Mouse (Mus musculus) forebrain, embryonic 10.5 days (tissue): ENCODE measurements around the gene Ly9. TPM values are rescaled to one million over a fixed set of nuclear protein-coding genes. Genes with fewer than 3 reads are reported as not detected.
A peak's percentile ranks its signal among the peaks of the same experiment; 100 is the strongest.

Experiments used
- DNase-seq: peaks from one replicate; pipeline ENCODE4 v3.0.0-alpha.2; 2017; ENCODE audit warnings: low spot score; ENCODE audit errors: extremely low spot score
- H3K27ac ChIP-seq: fragments of 300-500 bp; sonication (generic); 2 replicates; pipeline ENCODE4 v1.5.1; 2016; ENCODE audit warnings: mild to moderate bottlenecking
- H3K27me3 ChIP-seq: fragments of 300-500 bp; sonication (generic); 2 replicates; pipeline ENCODE4 v1.6.1; 2016; ENCODE audit warnings: mild to moderate bottlenecking; ENCODE audit not compliant: poor library complexity, severe bottlenecking
- H3K36me3 ChIP-seq: fragments of 300-500 bp; sonication (generic); replicated peaks from 2 replicates; pipeline ENCODE4 v1.6.1; 2016; ENCODE audit warnings: mild to moderate bottlenecking, moderate library complexity
- H3K4me1 ChIP-seq: fragments of 300-500 bp; sonication (generic); 2 replicates; pipeline ENCODE4 v1.6.1; 2016
- H3K4me3 ChIP-seq: fragments of 300-500 bp; sonication (generic); 2 replicates; pipeline ENCODE4 v1.5.1; 2016; ENCODE audit warnings: mild to moderate bottlenecking, moderate library complexity
- H3K9me3 ChIP-seq: fragments of 300-500 bp; sonication (generic); 2 replicates; pipeline ENCODE4 v1.6.1; 2016; ENCODE audit warnings: mild to moderate bottlenecking, moderate library complexity
- WGBS: fragments of 180-500 bp; shearing (Covaris S2); methylation state at CpG from one replicate; pipeline ENCODE4 v1.1.7; 2016; 5-methylcytosine and 5-hydroxymethylcytosine counted together
- polyA plus RNA-seq: library from polyadenylated mRNA; unstranded; fragments of >200 nt; fragmentation: Nextera tagmentation; extraction: Ambion mirVana; gene quantifications from 2 replicates; pipeline ENCODE4 v1.2.1, GENCODE M21; 2016

The Ly9 gene
- polyA plus RNA-seq, 1 experiment from 2014 or later = not detected

GRCm38 (mm10) chr1:171565888-171566287 is 41.3 kb downstream of the Ly9 start:
- H3K4me3 ChIP-seq = no peak overlapping the region
- no peak for DNase-seq
- WGBS = 77% methylated on average over 4 of the region's 4 CpGs

GRCm38 (mm10) chr1:171564247-171564646 is 43.0 kb downstream of the Ly9 start:
- H3K4me1 ChIP-seq = peaks cover 13% of the 10 kb centered on the region
- H3K9me3 ChIP-seq = no peaks in the 10 kb centered on the region
- no peaks in the 10 kb centered on the region for H3K36me3 ChIP-seq
- 54% methylated on average over 3 of the region's 3 CpGs for WGBS
- H3K27me3 ChIP-seq = no peaks in the 10 kb centered on the region
- DNase-seq = peak; percentile 34
- no peak overlapping the region for H3K27ac ChIP-seq
- H3K4me3 ChIP-seq = no peak overlapping the region

More at GRCm38 (mm10) chr1:171565888-171566287, 41.3 kb downstream of the Ly9 start:
- no peaks in the 10 kb centered on the region for H3K9me3 ChIP-seq
- no peaks in the 10 kb centered on the region for H3K36me3 ChIP-seq
- H3K27me3 ChIP-seq = no peaks in the 10 kb centered on the region
- no peak overlapping the region for H3K27ac ChIP-seq
- H3K4me1 ChIP-seq = peaks cover 13% of the 10 kb centered on the region

DNA sequence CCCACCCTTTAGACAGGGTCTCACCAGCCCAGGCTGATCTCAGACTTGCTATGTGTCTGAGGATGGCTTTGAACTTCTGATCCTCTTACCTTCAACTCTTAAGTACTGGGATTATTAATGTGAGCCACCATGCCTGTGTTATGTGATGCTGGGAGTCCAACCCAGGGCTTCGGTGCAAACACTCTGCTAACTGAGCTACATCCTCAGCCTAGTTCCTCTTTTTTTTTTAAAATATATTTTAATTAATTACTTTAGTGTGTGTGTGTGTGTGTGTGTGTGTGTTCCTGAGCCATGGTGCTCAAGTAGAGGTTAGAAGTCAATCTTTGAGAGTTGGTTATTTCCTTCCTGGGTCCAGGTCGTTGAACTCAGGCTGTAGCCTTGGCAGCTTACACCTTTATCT is 44.2 kb downstream of the Ly9 start:
- H3K4me1 ChIP-seq = peaks cover 13% of the 10 kb centered on the region
- H3K9me3 ChIP-seq = no peaks in the 10 kb centered on the region
- H3K27ac ChIP-seq = no peak overlapping the region
- no peaks in the 10 kb centered on the region for H3K27me3 ChIP-seq
- no peaks in the 10 kb centered on the region for H3K36me3 ChIP-seq
- 89% methylated on average over 2 of the region's 2 CpGs for WGBS
- DNase-seq = no peak
- no peak overlapping the region for H3K4me3 ChIP-seq

GRCm38 (mm10) chr1:171561639-171562225 is 45.5 kb downstream of the Ly9 start:
- H3K27ac ChIP-seq = no peak overlapping the region
- 84% methylated on average over 7 of the region's 11 CpGs for WGBS
- no peak for DNase-seq
- H3K27me3 ChIP-seq = no peaks in the 10 kb centered on the region
- H3K36me3 ChIP-seq = no peaks in the 10 kb centered on the region
- peaks cover 13% of the 10 kb centered on the region for H3K4me1 ChIP-seq
- H3K4me3 ChIP-seq = no peak overlapping the region
- H3K9me3 ChIP-seq = no peaks in the 10 kb centered on the region

- Histone ChIP-seq H3K9me3 (no peaks in the 10 kb centered on the region), H3K4me1 (peaks cover 13% of the 10 kb centered on the region), H3K27ac (no peak overlapping the region), H3K27me3 (no peaks in the 10 kb centered on the region), H3K4me3 (no peak overlapping the region), H3K36me3 (no peaks in the 10 kb centered on the region)
- no peak for DNase-seq
- WGBS = 73% methylated on average over 1 of the region's 1 CpGs
Measured at GRCm38 (mm10) chr1:171561200-171561599, 46.0 kb downstream of the Ly9 start.

DNA sequence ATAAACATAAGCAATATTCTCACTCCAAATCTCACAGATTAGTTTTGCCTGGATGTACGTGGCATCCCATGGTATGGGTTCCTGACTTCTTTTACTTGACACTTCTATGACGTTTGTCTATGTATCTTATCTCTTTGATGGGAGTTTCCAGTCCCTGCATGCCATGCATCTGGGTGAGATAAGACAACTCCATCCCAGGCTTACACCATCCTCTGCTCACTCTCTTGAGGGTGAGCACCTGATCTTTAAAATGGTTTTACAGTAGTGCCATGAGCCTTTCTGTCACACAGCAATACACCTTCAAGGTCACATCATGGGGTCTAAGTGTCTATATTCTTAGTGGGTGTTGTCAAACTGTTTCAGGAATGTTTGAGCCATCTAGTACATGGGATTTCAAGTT is 46.9 kb downstream of the Ly9 start:
- DNase-seq = no peak
- Histone ChIP-seq H3K4me1 (peaks cover 13% of the 10 kb centered on the region), H3K9me3 (no peaks in the 10 kb centered on the region), H3K36me3 (no peaks in the 10 kb centered on the region), H3K27me3 (no peaks in the 10 kb centered on the region), H3K4me3 (no peak overlapping the region), H3K27ac (no peak overlapping the region)
- 86% methylated on average over 2 of the region's 2 CpGs for WGBS

DNA sequence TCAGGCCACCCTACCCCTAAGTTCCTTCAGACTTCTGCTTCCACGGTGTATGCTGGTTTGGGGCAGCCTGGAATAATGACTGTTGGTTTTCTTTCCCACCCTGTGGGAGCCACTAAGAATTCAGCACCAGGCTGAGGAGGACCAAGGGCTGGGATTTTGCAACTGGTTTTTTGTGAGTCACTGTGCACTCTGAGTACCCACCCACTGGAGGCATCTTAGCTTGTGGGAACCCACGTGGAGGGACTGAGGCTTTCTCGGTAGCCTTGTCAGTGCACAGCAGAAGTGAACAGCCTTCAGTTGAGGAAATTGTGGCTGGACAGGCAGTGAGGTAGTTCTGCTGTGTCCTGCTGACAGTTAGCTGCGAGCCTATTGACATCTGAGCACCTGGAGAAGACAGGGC is 48.3 kb downstream of the Ly9 start, which contains the start of gene Cd244a:
Cd244a (plus strand) TSS at position 296 of the 400 bp plus-strand sequence.
- no peak for DNase-seq
- H3K27me3 ChIP-seq = no peaks in the 10 kb centered on the region
- H3K27ac ChIP-seq = no peak within 1 kb of the TSS
- H3K4me3 ChIP-seq = no peak within 1 kb of the TSS
- no peaks in the 10 kb centered on the region for H3K36me3 ChIP-seq
- no peaks in the 10 kb centered on the region for H3K9me3 ChIP-seq
- WGBS = 84% methylated on average over 4 of the region's 4 CpGs
- peaks cover 13% of the 10 kb centered on the region for H3K4me1 ChIP-seq

DNA sequence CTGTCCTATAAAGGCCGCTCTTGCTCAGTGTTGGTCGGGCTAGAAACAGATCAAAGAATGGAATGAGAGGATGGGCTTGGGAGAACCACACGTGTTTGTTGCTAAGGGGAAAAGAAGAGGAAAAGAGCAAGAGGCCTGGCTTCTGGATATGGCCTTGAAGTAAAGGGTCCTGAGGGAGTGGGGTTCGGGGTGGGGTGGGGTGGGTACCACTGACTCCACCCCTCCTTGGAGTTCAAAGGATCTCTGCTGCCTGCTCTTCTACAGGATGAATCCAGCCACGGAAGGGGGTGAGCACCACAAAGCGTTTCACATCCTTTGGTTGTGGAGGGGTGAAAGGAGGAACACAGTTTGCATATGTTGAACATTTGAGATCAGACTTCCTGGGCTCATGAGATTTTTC is 48.8 kb downstream of the Ly9 start:
- no peak overlapping the region for H3K27ac ChIP-seq
- no peak overlapping the region for H3K4me3 ChIP-seq
- no peaks in the 10 kb centered on the region for H3K9me3 ChIP-seq
- WGBS = 82% methylated on average over 6 of the region's 6 CpGs
- no peaks in the 10 kb centered on the region for H3K36me3 ChIP-seq
- H3K27me3 ChIP-seq = no peaks in the 10 kb centered on the region
- peaks cover 13% of the 10 kb centered on the region for H3K4me1 ChIP-seq
- no peak for DNase-seq

GRCm38 (mm10) chr1:171556366-171556765 is 50.8 kb downstream of the Ly9 start:
- peaks cover 5% of the 10 kb centered on the region for H3K4me1 ChIP-seq
- DNase-seq = no peak
- no peaks in the 10 kb centered on the region for H3K9me3 ChIP-seq
- H3K27me3 ChIP-seq = no peaks in the 10 kb centered on the region
- no peaks in the 10 kb centered on the region for H3K36me3 ChIP-seq
- no peak overlapping the region for H3K27ac ChIP-seq
- no peak overlapping the region for H3K4me3 ChIP-seq
- 90% methylated on average over 2 of the region's 2 CpGs for WGBS

DNA sequence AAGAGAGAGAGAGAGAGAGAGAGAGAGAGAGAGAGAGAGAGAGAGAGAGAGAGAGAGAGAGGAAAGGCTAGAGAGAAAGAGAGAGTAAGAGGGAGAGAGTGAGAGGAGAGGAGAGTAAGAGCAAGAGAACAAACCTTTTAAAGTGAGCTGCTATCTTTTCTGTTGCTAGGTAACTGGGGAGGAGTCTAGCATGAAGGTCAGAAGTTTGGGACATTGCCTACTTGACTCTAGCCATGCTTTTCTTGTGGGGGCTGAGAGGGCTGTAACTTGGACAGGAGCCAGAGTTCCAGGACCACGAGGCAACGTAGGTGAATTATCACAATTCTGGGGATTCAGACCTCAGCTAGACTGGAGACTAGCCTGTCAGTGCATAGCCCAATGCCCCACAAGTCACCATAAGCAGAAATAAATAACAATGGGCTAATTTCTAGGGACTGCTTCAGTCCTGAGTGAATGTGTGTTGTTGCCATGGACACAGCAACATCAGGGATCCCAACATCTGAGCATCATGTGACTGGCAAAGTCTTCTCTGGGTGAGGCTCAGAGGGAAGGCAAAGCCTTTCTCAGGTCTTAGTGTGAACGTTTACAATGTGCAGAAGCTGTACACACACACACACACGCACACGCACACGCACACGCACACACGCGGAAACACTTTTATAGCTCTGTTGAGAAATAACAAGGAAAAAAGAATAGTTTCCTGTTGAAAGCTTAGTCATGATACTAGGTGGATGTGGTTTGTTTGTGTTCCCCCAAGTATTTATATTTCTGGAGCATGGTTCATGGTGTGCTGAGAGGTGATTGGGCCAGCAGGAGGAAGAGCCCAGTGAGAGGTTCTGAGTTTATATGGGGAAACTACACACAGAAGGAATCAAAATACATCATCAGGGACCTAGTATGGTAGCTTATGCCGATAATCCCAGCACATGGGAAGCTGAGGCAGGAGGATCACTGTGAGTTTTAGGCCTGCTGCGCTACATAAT is 53.6 kb downstream of the Ly9 start:
- DNase-seq = no peak
- Histone ChIP-seq H3K4me3 (no peak overlapping the region), H3K9me3 (0 out of 2 replicates have a peak, but pooled peaks cover 2% of the 10 kb centered on the region), H3K4me1 (no peaks in the 10 kb centered on the region), H3K27ac (no peak overlapping the region), H3K36me3 (no peaks in the 10 kb centered on the region), H3K27me3 (no peaks in the 10 kb centered on the region)
- WGBS = 91% methylated on average over 11 of the region's 11 CpGs

- WGBS = 76% methylated on average over 2 of the region's 2 CpGs
- H3K4me3 ChIP-seq = no peak overlapping the region
Measured at GRCm38 (mm10) chr1:171552230-171552629, 55.0 kb downstream of the Ly9 start.

GRCm38 (mm10) chr1:171551326-171551725 is 55.9 kb downstream of the Ly9 start:
- WGBS = 83% methylated on average over 7 of the region's 7 CpGs
- Histone ChIP-seq H3K27ac (no peak overlapping the region), H3K4me1 (no peaks in the 10 kb centered on the region), H3K4me3 (no peak overlapping the region), H3K9me3 (0 out of 2 replicates have a peak, but pooled peaks cover 2% of the 10 kb centered on the region), H3K36me3 (no peaks in the 10 kb centered on the region), H3K27me3 (no peaks in the 10 kb centered on the region)
- no peak for DNase-seq

More at GRCm38 (mm10) chr1:171552230-171552629, 55.0 kb downstream of the Ly9 start:
- 0 out of 2 replicates have a peak, but pooled peaks cover 2% of the 10 kb centered on the region for H3K9me3 ChIP-seq
- no peaks in the 10 kb centered on the region for H3K27me3 ChIP-seq
- H3K36me3 ChIP-seq = no peaks in the 10 kb centered on the region
- no peaks in the 10 kb centered on the region for H3K4me1 ChIP-seq
- DNase-seq = no peak
- no peak overlapping the region for H3K27ac ChIP-seq

DNA sequence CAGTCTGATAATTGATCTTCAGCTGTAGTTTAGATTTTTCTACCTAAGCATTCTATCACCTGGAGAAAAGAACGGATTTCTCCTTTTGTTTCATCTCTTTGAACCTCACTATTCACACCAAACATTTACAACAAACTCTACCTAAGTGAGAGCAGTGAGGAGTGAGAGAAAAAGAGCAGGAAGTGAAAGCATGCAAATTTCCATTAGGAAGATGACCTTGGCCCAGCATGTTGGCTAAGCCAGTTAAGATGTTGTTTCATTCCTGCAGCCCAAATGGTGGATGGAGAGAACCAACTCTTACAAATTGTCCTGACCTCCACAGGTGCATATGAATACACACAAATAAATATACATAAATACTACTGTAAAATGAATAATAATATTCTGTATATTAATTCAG is 66.5 kb downstream of the Ly9 start:
- no peak for DNase-seq
- H3K4me1 ChIP-seq = no peaks in the 10 kb centered on the region
- 81% methylated on average over 1 of the region's 1 CpGs for WGBS
- H3K9me3 ChIP-seq = peaks cover 21% of the 10 kb centered on the region
- H3K27ac ChIP-seq = no peak overlapping the region
- H3K4me3 ChIP-seq = no peak overlapping the region
- no peaks in the 10 kb centered on the region for H3K36me3 ChIP-seq
- no peaks in the 10 kb centered on the region for H3K27me3 ChIP-seq
